Mouse (Mus musculus): ENCODE results near the gene Smco3.

DNA sequence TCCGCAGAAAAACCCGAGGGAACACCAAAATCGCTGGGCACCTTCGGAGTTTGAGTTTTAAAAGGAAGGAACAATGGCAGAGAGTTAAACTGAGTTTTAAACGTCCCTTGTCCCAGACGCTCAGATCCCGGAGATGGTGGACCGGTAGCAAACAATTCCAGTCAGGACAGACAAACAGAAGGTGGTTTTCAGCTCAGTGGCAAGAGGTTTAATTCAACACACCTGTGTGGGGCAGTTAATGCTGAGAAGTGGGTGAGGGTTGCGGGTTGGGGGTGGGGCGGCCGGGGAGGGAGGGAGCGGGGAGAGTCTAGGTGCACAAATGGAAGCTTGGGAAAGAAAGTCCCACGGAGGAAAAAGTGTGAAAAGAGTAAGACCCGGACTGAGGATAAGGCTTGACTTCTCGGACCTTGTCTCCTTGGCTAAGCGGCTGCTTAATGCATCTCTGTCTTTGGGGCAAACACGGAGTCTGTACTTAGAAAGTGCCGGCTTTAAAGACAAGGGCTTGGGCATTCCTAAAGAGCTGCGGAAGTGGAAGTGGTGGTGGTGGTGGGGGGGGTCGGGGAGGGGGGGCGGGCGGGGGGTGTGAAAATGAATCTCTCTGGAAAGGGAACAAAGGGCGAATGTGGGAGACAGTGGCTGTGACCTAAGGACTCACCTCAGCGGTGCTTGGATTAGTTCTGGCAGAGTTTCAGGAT, 41.3 kb downstream of the Smco3 start:
- no peak for TF ChIP-seq GATA1 (IDR thresholded peaks at IDR 0.05; ENCODE audit: borderline replicate concordance, low read length)
- no peak for TF ChIP-seq CTCF (IDR thresholded peaks at IDR 0.05; ENCODE audit: low read depth, low read length)
- no peak for TF ChIP-seq GATA2 (IDR thresholded peaks at IDR 0.05; ENCODE audit: borderline replicate concordance, low read depth, low read length)
- no peak for TF ChIP-seq POLR2AphosphoS5 (IDR thresholded peaks at IDR 0.05; ENCODE audit: insufficient replicate concordance, low read depth, low read length)
- no peak for TF ChIP-seq TAL1 (conservative IDR thresholded peaks at IDR 0.05; ENCODE audit: low read depth, low read length)

All from G1E (cell line).